Mouse (Mus musculus): ENCODE measurements around the gene Alg12.

- TF ChIP-seq CTCF (IDR thresholded peaks at IDR 0.05) (no peak), POLR2A (IDR thresholded peaks at IDR 0.05; ENCODE audit: insufficient read depth, low read depth, low read length) (no peak), EP300 (IDR thresholded peaks at IDR 0.05; ENCODE audit: insufficient read depth, low read depth, low read length) (no peak)
These were observed 11.0 kb downstream of the Alg12 start for GRCm38 (mm10) chr15:88808121-88808520.
